Mouse (Mus musculus): Measurements from ENCODE around the gene Ppcdc. TPM values are rescaled to one million over a fixed set of nuclear protein-coding genes. Genes with fewer than 3 reads are reported as not detected.

The Ppcdc gene
- total and polyA plus RNA-seq, 3 experiments = 8.5 to 58.6 (median 26.0) TPM

GRCm38 (mm10) chr9:57425116-57425515 lies 14.8 kb downstream of the Ppcdc start:
- Histone ChIP-seq H3K27me3 (ENCODE audit: insufficient read depth, low read length) (no peaks in the 10 kb centered on the region), H3K36me3 (replicated peaks) (peaks cover 80% of the 10 kb centered on the region), H3K9me3 (replicated peaks) (no peaks in the 10 kb centered on the region), H3K4me1 (ENCODE audit: insufficient read depth, low read depth, low read length) (peaks cover 26% of the 10 kb centered on the region), H3K4me3 (ENCODE audit: low read depth, low read length) (no peak overlapping the region)
- TF ChIP-seq GATA1 (IDR thresholded peaks at IDR 0.05; ENCODE audit: borderline replicate concordance, low read length) (no peak), TAL1 (conservative IDR thresholded peaks at IDR 0.05; ENCODE audit: low read depth, low read length) (no peak), GATA2 (IDR thresholded peaks at IDR 0.05; ENCODE audit: borderline replicate concordance, low read depth, low read length) (no peak), POLR2AphosphoS5 (IDR thresholded peaks at IDR 0.05; ENCODE audit: insufficient replicate concordance, low read depth, low read length) (no peak), CTCF (IDR thresholded peaks at IDR 0.05; ENCODE audit: low read depth, low read length) (no peak)
- no peak for ATAC-seq (ENCODE audit: extremely low read depth, insufficient number of reproducible peaks, low FRiP score, poor library complexity, severe bottlenecking)
- no peak for DNase-seq (ENCODE audit: low spot score)

GRCm38 (mm10) chr9:57424066-57424465 lies 15.9 kb downstream of the Ppcdc start:
- peaks cover 26% of the 10 kb centered on the region for H3K4me1 ChIP-seq (ENCODE audit: insufficient read depth, low read depth, low read length)
- no peak for TF ChIP-seq TAL1 (conservative IDR thresholded peaks at IDR 0.05; ENCODE audit: low read depth, low read length)
- TF ChIP-seq GATA1 (IDR thresholded peaks at IDR 0.05; ENCODE audit: borderline replicate concordance, low read length) = no peak
- no peak for TF ChIP-seq CTCF (IDR thresholded peaks at IDR 0.05; ENCODE audit: low read depth, low read length)
- TF ChIP-seq POLR2AphosphoS5 (IDR thresholded peaks at IDR 0.05; ENCODE audit: insufficient replicate concordance, low read depth, low read length) = no peak
- no peak for TF ChIP-seq GATA2 (IDR thresholded peaks at IDR 0.05; ENCODE audit: borderline replicate concordance, low read depth, low read length)
- peaks cover 83% of the 10 kb centered on the region for H3K36me3 ChIP-seq (replicated peaks)
- no peak overlapping the region for H3K4me3 ChIP-seq (ENCODE audit: low read depth, low read length)
- no peaks in the 10 kb centered on the region for H3K27me3 ChIP-seq (ENCODE audit: insufficient read depth, low read length)
- DNase-seq (ENCODE audit: low spot score) (no peak), ATAC-seq (ENCODE audit: extremely low read depth, insufficient number of reproducible peaks, low FRiP score, poor library complexity, severe bottlenecking) (no peak)
- H3K9me3 ChIP-seq (replicated peaks) = no peaks in the 10 kb centered on the region

- H3K9me3 ChIP-seq (replicated peaks) = no peaks in the 10 kb centered on the region
- no peak overlapping the region for H3K4me3 ChIP-seq (ENCODE audit: low read depth, low read length)
- no peaks in the 10 kb centered on the region for H3K27me3 ChIP-seq (ENCODE audit: insufficient read depth, low read length)
- peaks cover 13% of the 10 kb centered on the region for H3K4me1 ChIP-seq (ENCODE audit: insufficient read depth, low read depth, low read length)
- peaks cover 86% of the 10 kb centered on the region for H3K36me3 ChIP-seq (replicated peaks)
- DNase-seq (ENCODE audit: low spot score) = no peak
- no peak for ATAC-seq (ENCODE audit: extremely low read depth, insufficient number of reproducible peaks, low FRiP score, poor library complexity, severe bottlenecking)
- TF ChIP-seq POLR2AphosphoS5 (IDR thresholded peaks at IDR 0.05; ENCODE audit: insufficient replicate concordance, low read depth, low read length) = no peak
Observed at GRCm38 (mm10) chr9:57421688-57422111, 18.2 kb downstream of the Ppcdc start.

GRCm38 (mm10) chr9:57421121-57421571 lies 18.8 kb downstream of the Ppcdc start:
- Histone ChIP-seq H3K4me3 (ENCODE audit: low read depth, low read length) (no peak overlapping the region), H3K4me1 (ENCODE audit: insufficient read depth, low read depth, low read length) (peaks cover 13% of the 10 kb centered on the region), H3K36me3 (replicated peaks) (peaks cover 81% of the 10 kb centered on the region), H3K9me3 (replicated peaks) (no peaks in the 10 kb centered on the region), H3K27me3 (ENCODE audit: insufficient read depth, low read length) (no peaks in the 10 kb centered on the region)
- TF ChIP-seq POLR2AphosphoS5 (IDR thresholded peaks at IDR 0.05; ENCODE audit: insufficient replicate concordance, low read depth, low read length) (no peak), GATA1 (IDR thresholded peaks at IDR 0.05; ENCODE audit: borderline replicate concordance, low read length) (no peak), CTCF (IDR thresholded peaks at IDR 0.05; ENCODE audit: low read depth, low read length) (no peak), TAL1 (conservative IDR thresholded peaks at IDR 0.05; ENCODE audit: low read depth, low read length) (no peak), GATA2 (IDR thresholded peaks at IDR 0.05; ENCODE audit: borderline replicate concordance, low read depth, low read length) (no peak)
- ATAC-seq (ENCODE audit: extremely low read depth, insufficient number of reproducible peaks, low FRiP score, poor library complexity, severe bottlenecking) (peak; percentile 79), DNase-seq (ENCODE audit: low spot score) (peak; percentile 19)

GRCm38 (mm10) chr9:57420321-57421120 lies 19.4 kb downstream of the Ppcdc start:
- no peak overlapping the region for H3K4me3 ChIP-seq (ENCODE audit: low read depth, low read length)
- H3K36me3 ChIP-seq (replicated peaks) = peaks cover 83% of the 10 kb centered on the region
- H3K4me1 ChIP-seq (ENCODE audit: insufficient read depth, low read depth, low read length) = peaks cover 11% of the 10 kb centered on the region
- TF ChIP-seq GATA2 (IDR thresholded peaks at IDR 0.05; ENCODE audit: borderline replicate concordance, low read depth, low read length) (no peak), POLR2AphosphoS5 (IDR thresholded peaks at IDR 0.05; ENCODE audit: insufficient replicate concordance, low read depth, low read length) (no peak), GATA1 (IDR thresholded peaks at IDR 0.05; ENCODE audit: borderline replicate concordance, low read length) (no peak), CTCF (IDR thresholded peaks at IDR 0.05; ENCODE audit: low read depth, low read length) (no peak), TAL1 (conservative IDR thresholded peaks at IDR 0.05; ENCODE audit: low read depth, low read length) (no peak)
- H3K27me3 ChIP-seq (ENCODE audit: insufficient read depth, low read length) = no peaks in the 10 kb centered on the region
- no peaks in the 10 kb centered on the region for H3K9me3 ChIP-seq (replicated peaks)
- ATAC-seq (ENCODE audit: extremely low read depth, insufficient number of reproducible peaks, low FRiP score, poor library complexity, severe bottlenecking) (no peak; the same call in 1 of the 2 replicates), DNase-seq (ENCODE audit: low spot score) (peak; percentile 46)

- H3K9me3 ChIP-seq (replicated peaks) = no peaks in the 10 kb centered on the region
- peaks cover 11% of the 10 kb centered on the region for H3K4me1 ChIP-seq (ENCODE audit: insufficient read depth, low read depth, low read length)
- peaks cover 85% of the 10 kb centered on the region for H3K36me3 ChIP-seq (replicated peaks)
- H3K4me3 ChIP-seq (ENCODE audit: low read depth, low read length) = no peak overlapping the region
- DNase-seq (ENCODE audit: low spot score) = no peak
- no peaks in the 10 kb centered on the region for H3K27me3 ChIP-seq (ENCODE audit: insufficient read depth, low read length)
- no peak for TF ChIP-seq GATA2 (IDR thresholded peaks at IDR 0.05; ENCODE audit: borderline replicate concordance, low read depth, low read length)
- no peak for TF ChIP-seq TAL1 (conservative IDR thresholded peaks at IDR 0.05; ENCODE audit: low read depth, low read length)
- TF ChIP-seq CTCF (IDR thresholded peaks at IDR 0.05; ENCODE audit: low read depth, low read length) = no peak
- no peak for TF ChIP-seq GATA1 (IDR thresholded peaks at IDR 0.05; ENCODE audit: borderline replicate concordance, low read length)
- TF ChIP-seq POLR2AphosphoS5 (IDR thresholded peaks at IDR 0.05; ENCODE audit: insufficient replicate concordance, low read depth, low read length) = no peak
- ATAC-seq (ENCODE audit: extremely low read depth, insufficient number of reproducible peaks, low FRiP score, poor library complexity, severe bottlenecking) = no peak
Observed at GRCm38 (mm10) chr9:57419521-57420267, 20.2 kb downstream of the Ppcdc start.

Measured in G1E (cell line).